Mouse (Mus musculus) cerebellum, adult 8-10 months (tissue): Measurements from ENCODE around the gene Sstr2.

Experiments
- DNase-seq: peaks from one replicate; pipeline ENCODE4 v3.0.0; 2022

Gene Sstr2

GRCm38 (mm10) chr11:113621001-113621400, 1.9 kb downstream of the Sstr2 start:
- DNase-seq, result no peak

GRCm38 (mm10) chr11:113622028-113622427, 2.9 kb downstream of the Sstr2 start:
- no peak for DNase-seq

GRCm38 (mm10) chr11:113625437-113625836, 6.3 kb downstream of the Sstr2 start:
- DNase-seq, result no peak

GRCm38 (mm10) chr11:113627785-113628184, 8.6 kb downstream of the Sstr2 start:
- no peak for DNase-seq

- no peak for DNase-seq
Observed at GRCm38 (mm10) chr11:113630642-113631041, 11.5 kb downstream of the Sstr2 start.

GRCm38 (mm10) chr11:113631302-113631701, 12.2 kb downstream of the Sstr2 start:
- DNase-seq, result no peak

- DNase-seq, result no peak
Observed at GRCm38 (mm10) chr11:113631862-113632261, 12.7 kb downstream of the Sstr2 start.

- no peak for DNase-seq
Observed at GRCm38 (mm10) chr11:113632303-113632702, 13.2 kb downstream of the Sstr2 start.

GRCm38 (mm10) chr11:113633398-113633797, 14.3 kb downstream of the Sstr2 start:
- DNase-seq, result no peak

GRCm38 (mm10) chr11:113634699-113635121, 15.6 kb downstream of the Sstr2 start:
- no peak for DNase-seq

GRCm38 (mm10) chr11:113638680-113639079, 19.5 kb downstream of the Sstr2 start:
- DNase-seq, result no peak

- DNase-seq, result no peak
Observed at GRCm38 (mm10) chr11:113645181-113645580, 26.0 kb downstream of the Sstr2 start.

- peak; percentile 88 for DNase-seq
Observed at GRCm38 (mm10) chr11:113648152-113648551, 29.0 kb downstream of the Sstr2 start.

GRCm38 (mm10) chr11:113648690-113649352, 29.7 kb downstream of the Sstr2 start, which contains the start of gene Cog1:
Cog1 (plus strand) TSS chr11:113649169.
- no peak for DNase-seq

- DNase-seq, result peak; percentile 66
Observed at GRCm38 (mm10) chr11:113649353-113650210, 30.4 kb downstream of the Sstr2 start, which contains the start of gene Slc39a11. Slc39a11 (minus strand) TSS chr11:113650079.

- DNase-seq, result peak; percentile 61
Observed at GRCm38 (mm10) chr11:113651206-113651906, 32.2 kb downstream of the Sstr2 start.

- DNase-seq, result no peak
Observed at GRCm38 (mm10) chr11:113651907-113652273, 32.7 kb downstream of the Sstr2 start.

GRCm38 (mm10) chr11:113652516-113652915, 33.4 kb downstream of the Sstr2 start:
- no peak for DNase-seq

GRCm38 (mm10) chr11:113654105-113654504, 35.0 kb downstream of the Sstr2 start:
- no peak for DNase-seq

GRCm38 (mm10) chr11:113654561-113655270, 35.6 kb downstream of the Sstr2 start:
- DNase-seq, result no peak

- peak; percentile 92 for DNase-seq
Observed at GRCm38 (mm10) chr11:113656511-113656932, 37.4 kb downstream of the Sstr2 start.

- no peak for DNase-seq
Observed at GRCm38 (mm10) chr11:113657221-113657620, 38.1 kb downstream of the Sstr2 start.

- no peak for DNase-seq
Observed at GRCm38 (mm10) chr11:113658319-113658718, 39.2 kb downstream of the Sstr2 start.
